Mouse (Mus musculus) frontal cortex, adult 2 months (tissue): ENCODE results near the gene Chrnb2. TPM values are rescaled to one million over a fixed set of nuclear protein-coding genes. Genes with fewer than 3 reads are reported as not detected.
"Not testable (repeated sequence)": the region's sequence is repeated elsewhere in the genome, so short reads cannot be mapped to it uniquely, and the experiment has no call there.

Experiments used
- DNase-seq, 2 experiments: peaks; one replicate each; pipeline ENCODE4 v3.0.0; 2022; ENCODE audit warnings: low spot score in 1 of 2; ENCODE audit errors: extremely low spot score in 1 of 2
- polyA plus RNA-seq: library from polyadenylated mRNA; depleted of rRNA; stranded (reverse); fragments of >200 nt; gene quantifications from 2 replicates; pipeline ENCODE4 v1.2.3, GENCODE M21; 2012; rRNA removed

The Chrnb2 gene
- 24.8 and 26.7 TPM in 2 replicates for polyA plus RNA-seq

DNA sequence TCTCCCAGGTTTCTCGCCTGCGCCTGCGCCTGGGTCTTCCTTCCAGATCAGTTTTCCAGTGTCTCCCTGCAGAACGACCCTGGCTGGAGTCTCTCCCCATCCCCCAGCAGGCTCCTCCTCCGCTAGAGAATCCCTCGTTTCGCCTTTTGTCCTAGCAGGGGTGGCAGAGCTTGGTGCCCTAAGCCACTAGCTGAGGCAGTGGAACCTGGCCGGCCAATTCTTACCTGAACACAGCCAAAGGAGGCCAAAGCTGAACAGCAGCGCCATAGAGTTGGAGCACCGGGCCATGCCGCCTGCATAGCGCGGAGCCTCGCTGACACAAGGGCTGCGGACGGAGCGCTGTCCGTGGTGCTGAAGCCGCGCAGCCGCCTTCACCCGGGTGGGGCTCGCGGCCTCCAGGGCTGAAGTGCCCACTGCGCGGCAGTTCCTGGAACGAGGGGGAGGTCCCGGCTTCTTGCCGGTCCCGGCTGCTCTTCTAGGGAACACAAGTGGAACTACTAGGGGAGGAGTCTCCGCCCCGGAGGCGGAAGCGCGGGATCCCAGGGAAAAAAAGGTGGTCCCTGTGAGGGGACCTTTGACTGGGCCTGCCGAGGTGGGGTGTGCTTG, at the start of gene Chrnb2:
Gene Chrnb2, minus strand, starts transcription at position 514 of the 606 bp plus-strand sequence.
- DNase-seq, result peak in 1 of 2 experiments; percentile 55

DNA sequence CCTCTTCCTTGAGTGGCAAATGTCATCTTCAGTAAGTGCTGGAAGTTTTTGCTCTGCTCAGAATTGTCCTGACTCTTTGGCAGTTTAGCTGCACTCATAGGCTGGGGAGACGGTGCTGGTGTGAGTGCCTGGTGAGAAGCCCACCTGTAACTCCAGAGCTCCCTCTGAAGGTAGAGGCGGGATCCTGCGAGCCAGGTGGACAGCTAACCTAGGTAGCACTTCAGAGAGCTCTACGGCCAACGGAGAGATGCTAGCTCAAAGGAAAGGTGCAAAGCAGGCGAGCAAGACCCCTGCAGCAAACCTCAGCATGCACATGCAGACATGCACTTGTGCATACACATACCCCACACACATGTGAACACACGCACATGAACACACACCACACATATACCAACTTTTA, 49.6 kb upstream of the Chrnb2 start:
- DNase-seq, result no peak

GRCm38 (mm10) chr3:89812166-89812565, 47.7 kb upstream of the Chrnb2 start:
- DNase-seq, result no peak

GRCm38 (mm10) chr3:89810841-89811240, 46.4 kb upstream of the Chrnb2 start:
- no peak for DNase-seq

- no peak for DNase-seq
These were observed 44.2 kb upstream of the Chrnb2 start for GRCm38 (mm10) chr3:89808638-89809037.

GRCm38 (mm10) chr3:89807881-89808280, 43.4 kb upstream of the Chrnb2 start:
- DNase-seq, result no peak

DNA sequence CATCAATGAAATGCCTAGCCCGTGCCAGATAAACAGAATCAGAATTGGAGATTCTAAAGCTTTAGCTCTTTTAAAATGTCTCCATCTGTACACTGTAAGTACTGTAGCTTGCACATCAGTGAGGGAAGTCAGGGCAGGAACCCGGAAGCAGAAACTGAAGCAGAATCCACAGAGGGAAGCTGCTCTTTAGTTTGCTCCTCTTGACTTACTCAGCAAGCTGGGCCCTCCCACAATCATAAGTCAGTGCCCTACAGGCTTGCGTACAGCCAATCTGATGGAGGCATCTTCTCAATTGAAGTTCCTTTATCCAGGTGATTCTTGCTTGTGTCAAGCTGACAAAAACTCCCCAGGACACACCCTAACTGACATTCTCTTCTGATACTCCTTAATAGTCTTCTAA, 42.7 kb upstream of the Chrnb2 start:
- DNase-seq, result no peak

DNA sequence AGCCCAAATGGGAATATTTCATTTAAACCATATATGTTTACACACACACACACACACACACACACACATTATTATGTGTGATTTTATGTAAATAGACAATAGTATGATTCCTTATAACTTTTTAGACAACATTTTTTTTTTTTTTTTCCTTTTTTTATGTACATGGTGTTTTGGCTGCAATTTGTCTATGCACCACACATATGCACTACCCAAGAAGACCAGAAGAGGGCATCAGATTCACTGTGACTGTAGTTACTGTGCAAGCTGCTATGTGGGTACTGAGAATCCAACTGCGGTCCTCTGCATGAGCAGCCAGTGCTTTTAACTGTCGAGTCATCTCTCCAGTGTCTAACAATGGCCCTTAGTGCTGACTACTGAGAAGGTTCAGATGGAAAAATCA, 42.3 kb upstream of the Chrnb2 start:
- no peak for DNase-seq

DNA sequence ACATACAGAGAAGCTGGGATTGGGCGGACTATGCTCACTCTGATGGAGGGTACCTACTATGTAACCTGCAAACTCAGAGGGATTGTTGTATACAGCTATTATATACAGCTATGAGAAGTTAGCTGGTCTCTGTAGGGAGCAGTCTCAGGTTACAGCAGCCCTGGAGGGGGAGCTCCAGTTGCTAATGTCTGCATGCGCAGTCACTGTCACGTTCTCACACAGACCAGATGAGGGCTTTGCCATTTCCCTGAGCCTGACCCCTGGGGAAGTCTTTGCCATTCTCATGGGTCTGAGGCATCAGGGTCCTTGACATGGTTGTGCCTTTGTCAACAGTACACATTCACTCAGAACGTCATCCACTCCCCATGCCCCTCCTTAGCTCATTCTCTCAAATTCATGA, 40.7 kb upstream of the Chrnb2 start:
- no peak for DNase-seq

DNA sequence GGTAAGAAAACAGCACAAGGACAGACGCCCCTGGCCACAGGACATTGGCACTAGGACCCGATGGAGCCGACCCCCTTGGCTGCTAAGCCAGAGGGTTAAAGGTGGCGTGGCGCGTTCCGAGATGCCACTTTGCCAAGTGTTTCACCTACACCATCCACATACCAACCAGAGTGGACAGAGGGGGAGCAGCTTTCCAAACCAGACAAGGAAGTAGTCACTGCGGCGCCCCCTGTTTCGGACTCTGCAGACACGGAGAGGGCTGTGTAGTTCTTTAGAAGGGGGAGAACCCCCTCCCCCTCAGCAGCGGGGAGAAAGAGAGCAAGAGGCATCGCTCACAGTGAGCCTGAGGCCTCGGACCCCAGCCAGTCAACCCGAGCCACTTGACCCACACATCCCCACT, 38.4 kb upstream of the Chrnb2 start:
- no peak for DNase-seq

GRCm38 (mm10) chr3:89801507-89801847, 37.0 kb upstream of the Chrnb2 start:
- no peak for DNase-seq

- no peak for DNase-seq
These were observed 36.5 kb upstream of the Chrnb2 start for GRCm38 (mm10) chr3:89800774-89801506.

- not testable (repeated sequence) for DNase-seq
These were observed 35.6 kb upstream of the Chrnb2 start for GRCm38 (mm10) chr3:89800078-89800477.

- no peak for DNase-seq
These were observed 35.0 kb upstream of the Chrnb2 start for GRCm38 (mm10) chr3:89799476-89799875.

DNA sequence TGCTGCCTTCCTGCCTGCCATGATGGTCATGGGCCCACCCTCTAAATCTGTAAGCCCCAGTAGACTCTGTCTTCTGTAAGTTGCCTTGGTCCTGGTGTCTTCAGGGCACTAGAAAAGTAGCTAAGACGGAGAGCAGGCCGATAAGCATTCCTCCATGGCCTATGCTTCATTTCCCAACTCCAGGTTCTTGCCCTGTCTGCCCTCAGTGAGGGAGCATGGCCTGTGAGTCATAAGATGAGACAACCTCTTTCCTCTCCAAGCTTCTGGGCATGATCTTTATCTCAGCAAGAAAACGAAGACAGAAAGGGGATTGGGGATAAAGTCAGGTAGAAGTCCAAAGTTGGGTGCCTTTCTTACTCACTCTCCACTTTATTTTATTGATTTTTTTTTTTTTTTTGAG, 34.1 kb upstream of the Chrnb2 start:
- no peak for DNase-seq

- no peak for DNase-seq
These were observed 31.9 kb upstream of the Chrnb2 start for GRCm38 (mm10) chr3:89796358-89796757.

DNA sequence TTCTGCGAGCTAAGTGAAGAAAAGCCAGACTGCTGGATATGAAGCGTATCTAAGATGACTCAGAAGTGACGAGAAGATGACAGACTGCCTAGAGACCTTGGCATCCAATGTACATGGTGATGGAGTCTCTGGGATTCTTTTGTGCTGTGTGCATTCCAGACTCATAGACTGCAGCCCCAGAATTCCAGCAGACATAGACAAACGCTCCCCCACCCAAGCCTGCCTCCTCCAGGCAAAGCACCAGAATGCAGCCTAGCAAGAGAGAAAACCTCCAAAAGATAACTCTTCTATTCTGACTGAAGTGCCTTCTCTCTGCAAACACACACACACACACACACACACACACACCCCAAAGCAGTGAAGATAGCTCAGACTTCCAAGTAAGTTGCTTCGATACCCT, 31.3 kb upstream of the Chrnb2 start:
- DNase-seq, result no peak

GRCm38 (mm10) chr3:89794616-89795015, 30.2 kb upstream of the Chrnb2 start:
- no peak for DNase-seq

DNA sequence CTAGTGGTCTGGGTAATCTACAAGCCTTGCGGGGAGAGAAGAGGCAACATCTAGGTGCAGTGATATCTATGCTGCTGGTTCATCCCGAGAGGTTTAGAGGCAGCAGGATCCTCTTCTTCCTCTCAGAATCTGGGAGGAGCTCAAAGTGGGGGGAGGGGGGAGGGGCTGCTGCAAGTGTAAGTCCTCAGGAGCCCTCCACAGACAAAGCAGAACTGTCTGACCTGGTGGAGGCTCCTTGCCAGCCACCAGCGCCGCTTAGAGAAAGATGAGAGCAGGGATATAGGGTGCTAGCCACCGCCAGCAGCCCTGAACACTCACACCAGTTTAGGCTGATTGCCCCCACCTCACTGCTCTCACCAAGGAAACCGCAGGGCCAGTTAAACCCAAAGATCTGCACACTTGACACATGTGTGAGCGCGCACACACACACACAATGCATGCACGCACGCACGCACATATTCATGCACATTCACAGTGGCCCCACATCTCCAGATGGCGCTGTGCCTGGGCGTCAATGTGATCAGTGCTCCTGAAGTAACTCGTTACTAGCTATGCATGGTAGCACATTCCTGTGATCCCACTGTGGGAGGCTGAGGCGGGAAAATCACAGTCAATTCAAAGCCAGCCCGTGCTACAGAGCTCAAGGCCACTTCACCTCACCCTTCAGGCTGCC, 24.4 kb upstream of the Chrnb2 start:
- no peak for DNase-seq

GRCm38 (mm10) chr3:89786275-89786674, 21.8 kb upstream of the Chrnb2 start:
- no peak for DNase-seq

DNA sequence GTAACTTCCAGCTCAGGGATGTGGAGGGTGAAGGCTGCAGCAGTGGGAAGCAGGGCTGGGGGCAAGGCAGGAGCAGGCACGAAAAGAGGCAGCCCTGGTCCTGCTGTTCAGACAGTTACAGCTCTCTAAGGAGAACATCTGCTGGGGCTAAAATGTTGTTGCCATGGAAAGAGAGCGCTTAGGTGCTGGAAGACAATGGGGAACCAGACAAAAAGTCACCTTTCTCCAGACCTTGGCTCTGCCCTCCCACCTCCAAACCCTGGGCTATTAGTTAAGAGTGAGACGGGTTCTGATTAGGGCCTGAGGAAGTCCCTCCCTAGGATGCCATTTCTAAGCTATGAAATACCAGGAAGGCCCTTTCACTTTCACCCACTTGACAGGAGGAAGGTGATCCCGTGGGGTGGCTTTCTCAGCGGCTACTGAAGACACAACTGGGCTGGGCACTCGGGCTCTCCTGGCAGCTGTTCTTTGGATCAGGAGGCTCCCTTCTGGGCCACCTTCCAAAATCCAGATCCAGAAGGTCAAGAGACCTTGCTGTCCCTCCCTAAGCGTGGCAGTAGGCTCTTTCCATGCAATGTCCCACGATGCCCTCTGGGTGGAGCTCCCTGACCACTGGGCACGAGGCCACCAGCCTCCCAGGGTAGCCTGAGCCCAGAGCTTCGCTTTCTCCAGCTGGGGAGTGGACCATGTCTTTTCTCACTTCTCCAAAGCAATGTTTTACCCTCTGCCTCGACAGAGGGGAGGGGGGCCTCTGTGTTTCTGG, 20.7 kb upstream of the Chrnb2 start:
- DNase-seq, result peak in 1 of 2 experiments; percentile 69
